Mouse (Mus musculus) T-helper 1 cell (primary cell): ENCODE results near the gene Kat2a.

Experiments used
- in situ Hi-C: fragments of 300-600 bp; cut with MboI, MseI; formaldehyde crosslinking; loops from one replicate; pipeline ENCODE4 v1.15.1; 2025; ENCODE audit warnings: high pct_unique_total_duplicates

Gene Kat2a

GRCm38 (mm10) chr11:100711783-100712615 lies at the start of gene Kat2a:
TSS of gene Kat2a (minus strand) at chr11:100712465.
- in situ Hi-C loops: loop anchor here (5.0 kb wide), 1 partner anchor 830 kb away; no protein-coding TSS in a partner anchor

- in situ Hi-C loops: no loop called here
These were observed 49.3 kb upstream of the Kat2a start for GRCm38 (mm10) chr11:100761547-100762045.

- in situ Hi-C loops: no loop called here
These were observed 47.5 kb upstream of the Kat2a start, which contains the start of gene Kcnh4 for GRCm38 (mm10) chr11:100759611-100760233. TSS of gene Kcnh4 (minus strand) at chr11:100759942.

- in situ Hi-C loops: no loop called here
These were observed 46.7 kb upstream of the Kat2a start for GRCm38 (mm10) chr11:100758707-100759610.

GRCm38 (mm10) chr11:100757566-100757965 lies 45.3 kb upstream of the Kat2a start:
- in situ Hi-C loops: no loop called here

- in situ Hi-C loops: no loop called here
These were observed 44.2 kb upstream of the Kat2a start for GRCm38 (mm10) chr11:100756476-100756875.

GRCm38 (mm10) chr11:100754693-100755057 lies 42.4 kb upstream of the Kat2a start:
- in situ Hi-C loops: no loop called here

GRCm38 (mm10) chr11:100754021-100754692 lies 41.9 kb upstream of the Kat2a start:
- in situ Hi-C loops: no loop called here

- in situ Hi-C loops: no loop called here
These were observed 40.0 kb upstream of the Kat2a start for GRCm38 (mm10) chr11:100752294-100752693.

- in situ Hi-C loops: no loop called here
These were observed 37.9 kb upstream of the Kat2a start for GRCm38 (mm10) chr11:100750127-100750526.

- in situ Hi-C loops: no loop called here
These were observed 37.2 kb upstream of the Kat2a start for GRCm38 (mm10) chr11:100749469-100749868.

GRCm38 (mm10) chr11:100748620-100749019 lies 36.4 kb upstream of the Kat2a start:
- in situ Hi-C loops: no loop called here

- in situ Hi-C loops: no loop called here
These were observed 34.8 kb upstream of the Kat2a start for GRCm38 (mm10) chr11:100747114-100747513.

GRCm38 (mm10) chr11:100746546-100746945 lies 34.3 kb upstream of the Kat2a start:
- in situ Hi-C loops: no loop called here

- in situ Hi-C loops: no loop called here
These were observed 32.8 kb upstream of the Kat2a start for GRCm38 (mm10) chr11:100745085-100745484.

GRCm38 (mm10) chr11:100741348-100741747 lies 29.1 kb upstream of the Kat2a start:
- in situ Hi-C loops: no loop called here

- in situ Hi-C loops: no loop called here
These were observed 26.5 kb upstream of the Kat2a start for GRCm38 (mm10) chr11:100738749-100739148.

GRCm38 (mm10) chr11:100738066-100738604 lies 25.9 kb upstream of the Kat2a start, which contains the start of gene Rab5c:
TSS of gene Rab5c (minus strand) at chr11:100738215.
- in situ Hi-C loops: no loop called here

GRCm38 (mm10) chr11:100737105-100737733 lies 25.0 kb upstream of the Kat2a start:
- in situ Hi-C loops: no loop called here

GRCm38 (mm10) chr11:100736746-100737080 lies 24.4 kb upstream of the Kat2a start:
- in situ Hi-C loops: no loop called here
